Mouse (Mus musculus): Measurements from ENCODE around the gene Lrrfip1.

DNA sequence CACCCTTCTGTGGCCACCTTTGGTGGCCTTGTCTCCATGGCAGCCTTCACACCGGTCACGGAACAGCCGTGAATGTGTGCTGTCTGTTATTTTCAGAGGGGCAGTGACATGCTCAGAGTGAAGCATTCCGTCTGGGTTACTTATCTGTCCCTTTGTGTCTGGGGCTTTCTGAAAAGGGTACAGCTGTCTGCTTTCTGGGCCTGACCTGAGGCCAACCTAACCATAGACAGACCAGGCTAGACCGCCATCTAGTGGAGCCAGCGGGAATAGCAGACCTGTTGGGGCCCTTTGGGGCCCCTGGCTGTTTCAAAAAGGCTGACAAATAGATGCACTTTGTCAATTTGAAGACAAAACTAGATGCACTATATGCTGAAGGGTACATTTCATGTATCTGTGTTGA is 100.3 kb downstream of the Lrrfip1 start:
- peak; percentile 74; the same call in 1 of the 2 replicates for TF ChIP-seq CTCF (IDR thresholded peaks at IDR 0.05; ENCODE audit: control insufficient read depth, insufficient read depth, insufficient replicate concordance, low read depth, low read length)
- no peak for TF ChIP-seq POLR2A (IDR thresholded peaks at IDR 0.05; ENCODE audit: control insufficient read depth, low read depth, low read length)
